In the genomic region with DNA sequence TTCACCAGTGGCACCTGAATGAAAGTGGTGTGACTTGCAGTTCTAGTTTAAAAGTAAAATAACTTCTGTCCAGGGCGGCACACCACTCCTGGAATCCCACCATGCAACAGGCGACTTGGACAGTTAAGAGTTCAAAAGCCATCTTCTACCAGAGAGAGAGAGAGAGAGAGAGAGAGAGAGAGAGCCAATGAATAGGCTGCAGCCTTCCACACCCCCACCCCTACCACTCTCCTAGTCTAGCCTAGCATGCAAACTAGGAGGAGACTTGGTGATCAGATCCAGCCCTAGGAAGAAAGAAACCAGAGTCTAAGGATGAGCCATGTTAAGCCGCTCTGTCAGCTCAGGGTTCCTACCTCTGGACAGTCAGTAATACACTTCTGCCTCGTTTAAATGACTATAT, we compare ENCODE assay signal across 8 mouse cellular contexts. TPM values are rescaled to one million over a fixed set of nuclear protein-coding genes. Genes with fewer than 3 reads are reported as not detected.
DNase-seq lines count a peak whose midpoint lies in the region; ATAC-seq lines count a peak whose summit lies in the region.

No protein-coding gene starts in this region.

- peak overlapping the region; percentile 74 for H3K4me2 ChIP-seq in lung, embryonic 15.5 days
- peak overlapping the region; percentile 67 for H3K4me2 ChIP-seq in intestine, embryonic 15.5 days (replicated peaks)
- H3K4me2 ChIP-seq in neural tube, embryonic 15.5 days: peak overlapping the region; percentile 62

- no peak overlapping the region for H3K9ac ChIP-seq in lung, embryonic 15.5 days
- no peak overlapping the region for H3K9ac ChIP-seq in intestine, embryonic 15.5 days
- H3K9ac ChIP-seq in neural tube, embryonic 15.5 days (replicated peaks): no peak overlapping the region

- ATAC-seq in lung, embryonic 15.5 days (ENCODE audit: borderline replicate concordance, extremely low read depth, low FRiP score, low TSS enrichment): no peak
- ATAC-seq in intestine, embryonic 15.5 days: no peak
- no peak for ATAC-seq in neural tube, embryonic 15.5 days (ENCODE audit: low FRiP score)

- peaks cover 19% of the 10 kb centered on the region for H3K4me1 ChIP-seq in lung, embryonic 15.5 days
- 0 out of 2 replicates have a peak, but pooled peaks cover 2% of the 10 kb centered on the region for H3K4me1 ChIP-seq in intestine, embryonic 15.5 days (replicated peaks)
- H3K4me1 ChIP-seq in neural tube, embryonic 15.5 days: peaks cover 22% of the 10 kb centered on the region

- WGBS in lung, embryonic 15.5 days: 44% methylated on average over 4 of the region's 4 CpGs
- 46% methylated on average over 4 of the region's 4 CpGs for WGBS in intestine, embryonic 15.5 days
- 39% methylated on average over 4 of the region's 4 CpGs for WGBS in neural tube, embryonic 15.5 days

- H3K36me3 ChIP-seq in lung, embryonic 15.5 days: no peaks in the 10 kb centered on the region
- H3K36me3 ChIP-seq in intestine, embryonic 15.5 days: no peaks in the 10 kb centered on the region
- no peaks in the 10 kb centered on the region for H3K36me3 ChIP-seq in neural tube, embryonic 15.5 days

- H3K9me3 ChIP-seq in lung, embryonic 15.5 days: no peaks in the 10 kb centered on the region
- H3K9me3 ChIP-seq in intestine, embryonic 15.5 days: no peaks in the 10 kb centered on the region
- H3K9me3 ChIP-seq in neural tube, embryonic 15.5 days (replicated peaks): no peaks in the 10 kb centered on the region

- H3K4me3 ChIP-seq in lung, embryonic 15.5 days: no peak overlapping the region; the same call in 1 of the 2 replicates
- H3K4me3 ChIP-seq in intestine, embryonic 15.5 days (replicated peaks): peak overlapping the region; percentile 42; the same call in 1 of the 2 replicates
- peak overlapping the region; percentile 58 for H3K4me3 ChIP-seq in neural tube, embryonic 15.5 days (replicated peaks)

- peak overlapping the region; percentile 97 for H3K27ac ChIP-seq in lung, embryonic 15.5 days
- H3K27ac ChIP-seq in intestine, embryonic 15.5 days: peak overlapping the region; percentile 93; the same call in 1 of the 2 replicates
- H3K27ac ChIP-seq in neural tube, embryonic 15.5 days (replicated peaks): no peak overlapping the region

- no peak for DNase-seq in lung, postnatal 36 days
- DNase-seq in c-Kit-negative CD71-positive TER-119-positive erythroid progenitor cells, embryonic 14.5 days (ENCODE audit: low read depth, low spot score): peak; percentile 42
- no peak for DNase-seq in adrenal gland, postnatal 25 days
- no peak for DNase-seq in kidney, postnatal 4 days
- DNase-seq in adrenal gland, adult (ENCODE audit: inconsistent age in 2 of 2, low spot score in 1 of 2): no peak

- H3K27me3 ChIP-seq in lung, embryonic 15.5 days: no peaks in the 10 kb centered on the region
- H3K27me3 ChIP-seq in intestine, embryonic 15.5 days (replicated peaks): no peaks in the 10 kb centered on the region
- no peaks in the 10 kb centered on the region for H3K27me3 ChIP-seq in neural tube, embryonic 15.5 days (replicated peaks)

RNA-seq across cellular contexts. Expression of gene Nemf, which starts 5.4 kb away (rescaled TPM):
- 76.9 and 84.2 TPM in 2 replicates for polyA plus RNA-seq in lung, embryonic 15.5 days (2015; fragmentation: Nextera tagmentation; extraction: Ambion mirVana)
- 71.6 and 71.8 TPM in 2 replicates for polyA plus RNA-seq in intestine, embryonic 15.5 days (2015; fragmentation: Nextera tagmentation; extraction: Ambion mirVana)
- 89.8 and 91.1 TPM in 2 replicates for polyA plus RNA-seq in neural tube, embryonic 15.5 days (2015; fragmentation: Nextera tagmentation; extraction: Ambion mirVana)
- total RNA-seq in adrenal gland, postnatal 25 days (2021): 41.7 and 47.0 TPM in 2 replicates

RNA-seq across cellular contexts. Expression of gene Arf6, which starts 9.6 kb away (rescaled TPM):
- polyA plus RNA-seq in lung, embryonic 15.5 days (2015; fragmentation: Nextera tagmentation; extraction: Ambion mirVana): 50.6 and 54.5 TPM in 2 replicates
- 49.5 and 54.9 TPM in 2 replicates for polyA plus RNA-seq in intestine, embryonic 15.5 days (2015; fragmentation: Nextera tagmentation; extraction: Ambion mirVana)
- polyA plus RNA-seq in neural tube, embryonic 15.5 days (2015; fragmentation: Nextera tagmentation; extraction: Ambion mirVana): 28.3 and 33.5 TPM in 2 replicates
- total RNA-seq in adrenal gland, postnatal 25 days (2021): 112 and 118 TPM in 2 replicates

RNA-seq across cellular contexts. Expression of gene Gm9887, which starts 9.9 kb away (rescaled TPM):
- polyA plus RNA-seq in lung, embryonic 15.5 days (2015; fragmentation: Nextera tagmentation; extraction: Ambion mirVana): 1.8 and 1.9 TPM in 2 replicates
- polyA plus RNA-seq in intestine, embryonic 15.5 days (2015; fragmentation: Nextera tagmentation; extraction: Ambion mirVana): 1.7 and 2.0 TPM in 2 replicates
- 0.82 and 0.87 TPM in 2 replicates for polyA plus RNA-seq in neural tube, embryonic 15.5 days (2015; fragmentation: Nextera tagmentation; extraction: Ambion mirVana)
- total RNA-seq in adrenal gland, postnatal 25 days (2021): 1.5 TPM in 1 of 2 replicates, not detected in the other
